Mouse (Mus musculus) midbrain, embryonic 11.5 days (tissue): ENCODE data around the gene Eml1. TPM values are rescaled to one million over a fixed set of nuclear protein-coding genes. Genes with fewer than 3 reads are reported as not detected.

Source experiments
- ATAC-seq: fragments of 200-750 bp; cut with Nextera tagmentation; 2 replicates; pipeline ENCODE4 v1.8.0; 2017; ENCODE audit warnings: moderate TSS enrichment, moderate library complexity; ENCODE audit not compliant: low FRiP score
- DNase-seq: peaks from one replicate; pipeline ENCODE4 v3.0.0; 2015; ENCODE audit warnings: low spot score; ENCODE audit errors: missing footprints
- H3K27ac ChIP-seq: fragments of 300-500 bp; sonication (generic); 2 replicates; pipeline ENCODE4 v1.5.1; 2014; ENCODE audit warnings: low read depth, low read length
- H3K27me3 ChIP-seq: fragments of 300-500 bp; sonication (generic); 2 replicates; pipeline ENCODE4 v1.6.1; 2014; ENCODE audit warnings: mild to moderate bottlenecking, low read length, moderate library complexity, mixed read lengths; ENCODE audit not compliant: control insufficient read depth, insufficient read depth
- H3K36me3 ChIP-seq: fragments of 300-500 bp; sonication (generic); 2 replicates; pipeline ENCODE4 v1.6.1; 2014; ENCODE audit warnings: mild to moderate bottlenecking, low read length, moderate library complexity, mixed read lengths; ENCODE audit not compliant: control insufficient read depth, insufficient read depth
- H3K4me1 ChIP-seq: fragments of 300-500 bp; sonication (generic); 2 replicates; pipeline ENCODE4 v1.6.1; 2014; ENCODE audit warnings: low read length; ENCODE audit not compliant: control insufficient read depth, insufficient read depth
- H3K4me2 ChIP-seq: fragments of 300-500 bp; sonication (generic); 2 replicates; pipeline ENCODE4 v1.6.1; 2014; ENCODE audit warnings: mild to moderate bottlenecking, moderate library complexity
- H3K4me3 ChIP-seq: fragments of 300-500 bp; sonication (generic); 2 replicates; pipeline ENCODE4 v1.5.1; 2014; ENCODE audit warnings: low read depth, low read length
- H3K9ac ChIP-seq: fragments of 300-500 bp; sonication (generic); 2 replicates; pipeline ENCODE4 v1.6.1; 2014; ENCODE audit warnings: low read length
- H3K9me3 ChIP-seq: fragments of 300-500 bp; sonication (generic); 2 replicates; pipeline ENCODE4 v1.6.1; 2016; ENCODE audit warnings: low read length; ENCODE audit not compliant: control insufficient read depth
- WGBS: fragments of 180-500 bp; shearing (Covaris S2); extraction: QIAGEN DNeasy Blood & Tissue Kit; methylation state at CpG from one replicate; pipeline ENCODE4 v1.1.7; 2014; 5-methylcytosine and 5-hydroxymethylcytosine counted together
- polyA plus RNA-seq: library from polyadenylated mRNA; unstranded; fragments of >200 nt; fragmentation: Nextera tagmentation; extraction: Ambion mirVana; gene quantifications from 2 replicates; pipeline ENCODE4 v1.2.1, GENCODE M21; 2014

Gene Eml1
- polyA plus RNA-seq, 1 experiment from 2014 or later = 111 TPM

DNA sequence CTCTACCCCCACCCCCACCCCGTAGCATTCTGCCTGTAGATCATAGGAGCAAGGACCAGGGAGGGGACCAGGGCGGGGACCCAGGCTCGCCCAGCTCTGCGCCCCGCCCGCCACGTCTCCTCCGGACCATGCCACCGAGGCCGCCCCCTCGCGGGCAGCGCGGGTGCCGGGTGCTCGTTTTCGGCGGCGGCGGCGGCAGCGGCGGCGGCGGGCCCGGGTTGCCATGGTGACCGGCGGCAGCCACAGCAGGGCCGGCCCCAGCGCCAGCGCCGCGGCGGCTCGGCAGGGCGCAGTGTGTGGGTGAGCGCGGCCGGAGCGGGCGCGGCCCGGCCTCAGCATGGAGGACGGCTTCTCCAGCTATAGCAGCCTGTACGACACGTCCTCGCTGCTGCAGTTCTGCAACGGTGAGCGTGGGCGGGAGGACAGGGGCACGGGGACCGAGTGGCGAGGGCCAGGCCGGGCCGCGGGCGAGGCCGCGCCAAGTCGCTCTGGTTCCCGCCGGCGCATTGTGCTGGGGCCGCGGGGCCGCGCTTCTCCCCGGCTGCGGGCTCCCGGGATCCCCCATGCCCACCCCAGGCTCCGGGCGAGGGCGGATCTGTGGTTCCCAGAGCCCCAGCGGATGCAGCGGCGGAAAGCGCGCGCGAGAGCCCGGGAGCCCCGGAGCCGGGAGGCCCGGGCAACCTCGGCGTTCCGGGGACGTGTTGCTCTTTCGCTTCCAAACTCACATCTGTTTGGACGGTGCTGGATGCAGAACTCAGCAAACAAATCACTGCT lies 52.3 kb downstream of the Eml1 start:
- Histone ChIP-seq H3K4me3 (peak overlapping the region; percentile 71), H3K9me3 (no peaks in the 10 kb centered on the region), H3K36me3 (no peaks in the 10 kb centered on the region), H3K27me3 (no peaks in the 10 kb centered on the region), H3K27ac (peak overlapping the region; percentile 95), H3K4me1 (peaks cover 21% of the 10 kb centered on the region), H3K9ac (peak overlapping the region; percentile 93), H3K4me2 (peak overlapping the region; percentile 60)
- under 1% methylated on average over 90 of the region's 90 CpGs for WGBS
- ATAC-seq (peak; percentile 95), DNase-seq (peak; percentile 99)

- no peaks in the 10 kb centered on the region for H3K27me3 ChIP-seq
- H3K4me1 ChIP-seq = peaks cover 34% of the 10 kb centered on the region
- H3K4me2 ChIP-seq = no peak overlapping the region
- H3K27ac ChIP-seq = no peak overlapping the region
- WGBS = 64% methylated on average over 3 of the region's 3 CpGs
- no peak overlapping the region for H3K4me3 ChIP-seq
- H3K36me3 ChIP-seq = no peaks in the 10 kb centered on the region
- ATAC-seq (no peak), DNase-seq (no peak)
- no peak overlapping the region for H3K9ac ChIP-seq
- H3K9me3 ChIP-seq = no peaks in the 10 kb centered on the region
These were observed 60.2 kb downstream of the Eml1 start for GRCm38 (mm10) chr12:108430964-108431363.

GRCm38 (mm10) chr12:108431714-108432113 lies 61.0 kb downstream of the Eml1 start:
- ATAC-seq (peak; percentile 63), DNase-seq (no peak)
- WGBS = 28% methylated on average over 6 of the region's 6 CpGs
- H3K4me2 ChIP-seq = no peak overlapping the region
- H3K4me1 ChIP-seq = peaks cover 38% of the 10 kb centered on the region
- H3K9me3 ChIP-seq = no peaks in the 10 kb centered on the region
- H3K4me3 ChIP-seq = no peak overlapping the region
- H3K9ac ChIP-seq = no peak overlapping the region
- no peaks in the 10 kb centered on the region for H3K27me3 ChIP-seq
- no peak overlapping the region for H3K27ac ChIP-seq
- no peaks in the 10 kb centered on the region for H3K36me3 ChIP-seq

DNA sequence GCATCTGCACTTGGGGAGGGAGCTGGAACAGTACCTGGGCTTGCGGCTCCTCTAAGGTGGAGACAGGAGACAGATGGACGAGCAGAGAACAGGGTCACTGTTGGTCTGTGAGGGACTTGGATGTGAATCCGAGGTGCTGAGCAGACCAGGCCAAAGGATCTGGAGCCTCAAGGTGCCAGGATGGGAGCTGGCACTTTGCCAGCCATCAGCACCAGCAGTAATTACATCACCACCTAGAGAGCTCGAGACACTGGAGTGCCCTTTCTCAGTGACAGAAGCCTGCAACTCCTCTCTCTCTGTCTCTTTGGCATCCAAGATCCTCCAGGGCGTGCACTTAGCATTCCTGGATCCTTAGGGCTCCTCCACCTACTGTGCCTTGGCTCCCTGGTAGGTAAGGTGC lies 61.8 kb downstream of the Eml1 start:
- ATAC-seq = no peak
- Histone ChIP-seq H3K27ac (no peak overlapping the region), H3K9ac (no peak overlapping the region)

DNA sequence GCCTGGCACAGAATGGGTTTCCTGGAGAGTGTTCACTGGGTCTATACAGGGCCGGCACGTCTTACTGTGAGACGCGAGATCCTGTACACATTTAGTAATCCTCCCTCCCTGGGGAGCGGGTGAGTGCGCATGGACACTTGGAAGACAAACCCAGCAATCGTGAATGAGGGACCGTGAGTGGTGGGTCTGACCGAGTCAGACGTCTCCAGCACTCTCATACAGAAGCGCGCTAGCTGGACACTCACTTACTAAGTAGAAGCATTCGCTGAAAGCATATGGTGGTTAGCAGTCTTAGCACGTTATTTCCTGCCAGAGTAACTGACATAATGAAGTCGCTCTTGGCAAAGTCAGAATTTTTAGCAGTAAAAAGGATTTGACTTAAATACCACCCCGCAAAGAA lies 62.3 kb downstream of the Eml1 start:
- no peak overlapping the region for H3K9ac ChIP-seq
- H3K27me3 ChIP-seq = no peaks in the 10 kb centered on the region
- 72% methylated on average over 16 of the region's 16 CpGs for WGBS
- no peaks in the 10 kb centered on the region for H3K9me3 ChIP-seq
- no peak overlapping the region for H3K4me3 ChIP-seq
- DNase-seq (no peak), ATAC-seq (no peak)
- no peaks in the 10 kb centered on the region for H3K36me3 ChIP-seq
- H3K4me1 ChIP-seq = peaks cover 41% of the 10 kb centered on the region
- no peak overlapping the region for H3K4me2 ChIP-seq
- no peak overlapping the region for H3K27ac ChIP-seq

More for the DNA sequence above, 61.8 kb downstream of the Eml1 start:
- Histone ChIP-seq H3K4me3 (no peak overlapping the region), H3K4me2 (no peak overlapping the region), H3K4me1 (peaks cover 41% of the 10 kb centered on the region), H3K9me3 (no peaks in the 10 kb centered on the region), H3K36me3 (no peaks in the 10 kb centered on the region), H3K27me3 (no peaks in the 10 kb centered on the region)
- 84% methylated on average over 5 of the region's 5 CpGs for WGBS
- DNase-seq = no peak

DNA sequence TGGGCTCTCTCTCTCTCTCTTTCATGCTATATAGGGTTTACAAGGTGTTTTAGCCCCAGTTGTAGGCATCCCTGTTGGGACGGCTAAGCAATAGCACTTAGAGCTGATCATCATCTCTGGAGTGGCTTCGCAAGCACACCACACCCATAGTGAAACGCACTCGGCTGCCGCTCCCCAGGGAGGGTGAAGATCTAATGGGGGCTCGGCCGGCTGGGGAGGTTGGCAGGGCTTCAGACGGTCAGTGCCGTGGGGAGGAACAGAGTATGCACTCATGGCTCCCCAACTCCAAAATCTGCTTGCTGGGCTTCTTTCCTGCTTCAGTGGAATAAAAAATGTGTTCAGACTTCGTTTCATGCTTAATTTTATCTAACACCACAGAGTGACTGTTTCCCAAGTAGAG lies 62.7 kb downstream of the Eml1 start:
- H3K27me3 ChIP-seq = no peaks in the 10 kb centered on the region
- H3K9me3 ChIP-seq = no peaks in the 10 kb centered on the region
- H3K4me3 ChIP-seq = no peak overlapping the region
- peaks cover 41% of the 10 kb centered on the region for H3K4me1 ChIP-seq
- no peak overlapping the region for H3K27ac ChIP-seq
- no peak for ATAC-seq
- no peaks in the 10 kb centered on the region for H3K36me3 ChIP-seq
- no peak overlapping the region for H3K4me2 ChIP-seq
- no peak overlapping the region for H3K9ac ChIP-seq
- WGBS = 81% methylated on average over 10 of the region's 10 CpGs
- no peak for DNase-seq

GRCm38 (mm10) chr12:108435444-108436015 lies 64.8 kb downstream of the Eml1 start:
- Histone ChIP-seq H3K4me1 (peaks cover 41% of the 10 kb centered on the region), H3K4me2 (no peak overlapping the region), H3K27me3 (no peaks in the 10 kb centered on the region), H3K9me3 (no peaks in the 10 kb centered on the region), H3K36me3 (no peaks in the 10 kb centered on the region), H3K27ac (peak overlapping the region; percentile 2; the same call in 1 of the 2 replicates), H3K4me3 (no peak overlapping the region), H3K9ac (no peak overlapping the region)
- 42% methylated on average over 12 of the region's 12 CpGs for WGBS
- ATAC-seq (no peak), DNase-seq (no peak)

DNA sequence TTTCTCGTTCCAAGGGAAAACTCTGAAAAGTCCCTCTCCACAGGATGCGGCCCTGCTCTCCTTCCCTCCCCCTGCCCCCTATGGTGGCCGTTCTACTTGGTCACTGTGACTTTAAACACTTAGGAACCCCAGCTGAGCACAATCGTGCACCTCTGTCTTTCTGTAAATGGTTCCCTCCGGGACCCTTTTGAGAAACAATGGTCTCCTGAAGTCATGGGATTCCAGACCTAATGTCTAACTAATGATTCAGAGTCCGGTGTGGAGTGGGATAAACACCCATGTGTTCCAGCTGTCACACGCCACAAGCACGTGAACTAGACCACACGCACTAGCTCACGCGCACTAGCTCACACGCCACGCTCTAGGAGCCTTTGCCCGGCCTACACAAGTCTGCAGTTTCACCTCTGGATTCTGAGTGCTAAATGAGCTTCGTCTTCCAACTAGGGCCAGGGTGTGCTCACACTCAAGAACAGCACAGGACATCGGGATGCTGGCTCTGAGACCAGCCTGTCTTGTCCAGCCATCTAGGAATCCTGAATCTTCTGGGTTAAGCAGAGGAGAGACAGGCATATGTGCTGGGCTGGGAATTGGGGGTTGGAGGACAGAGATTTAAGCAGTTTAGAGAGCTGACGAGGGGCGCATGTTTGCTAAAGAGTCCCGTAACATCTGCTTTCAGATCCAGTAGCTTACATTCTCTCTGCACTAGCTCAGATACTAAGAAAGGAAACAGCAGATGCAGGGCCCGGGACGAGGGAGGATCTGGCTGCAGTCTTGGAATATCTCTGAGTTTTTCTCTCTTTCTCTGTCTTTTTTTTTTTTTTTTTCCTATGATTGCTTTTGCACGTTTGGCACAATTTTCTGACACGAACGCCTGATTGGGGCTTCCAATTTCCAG lies 65.5 kb downstream of the Eml1 start:
- ATAC-seq = no peak
- no peak for DNase-seq
- Histone ChIP-seq H3K4me1 (peaks cover 35% of the 10 kb centered on the region), H3K9ac (no peak overlapping the region), H3K27ac (peak overlapping the region; percentile 2; the same call in 1 of the 2 replicates), H3K9me3 (no peaks in the 10 kb centered on the region), H3K4me3 (no peak overlapping the region), H3K27me3 (no peaks in the 10 kb centered on the region), H3K4me2 (no peak overlapping the region), H3K36me3 (no peaks in the 10 kb centered on the region)
- 63% methylated on average over 24 of the region's 24 CpGs for WGBS

DNA sequence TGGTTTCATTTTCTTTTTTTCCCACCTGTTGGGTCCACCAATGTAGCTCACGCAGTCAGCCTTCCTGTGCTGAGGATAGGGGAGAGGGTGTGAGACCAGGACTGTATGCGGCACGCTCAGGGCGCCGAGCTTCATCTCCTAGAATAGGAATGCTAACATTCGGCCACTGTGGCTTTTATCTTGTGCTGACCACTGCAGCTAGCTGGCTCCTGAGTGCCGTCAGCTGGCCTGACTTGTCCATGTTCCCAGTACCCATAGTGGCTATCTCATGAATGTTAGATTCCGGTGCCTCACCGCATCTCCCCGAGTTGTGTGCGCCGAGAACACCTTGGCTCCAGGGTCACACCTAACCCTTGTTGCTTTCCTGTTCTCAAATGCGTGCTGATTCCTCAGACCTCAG lies 66.7 kb downstream of the Eml1 start:
- no peaks in the 10 kb centered on the region for H3K9me3 ChIP-seq
- no peaks in the 10 kb centered on the region; the same call in 1 of the 2 replicates for H3K36me3 ChIP-seq
- ATAC-seq (no peak), DNase-seq (no peak)
- H3K4me2 ChIP-seq = no peak overlapping the region
- H3K27ac ChIP-seq = no peak overlapping the region
- no peaks in the 10 kb centered on the region for H3K27me3 ChIP-seq
- no peak overlapping the region for H3K4me3 ChIP-seq
- H3K9ac ChIP-seq = no peak overlapping the region
- peaks cover 28% of the 10 kb centered on the region for H3K4me1 ChIP-seq
- 91% methylated on average over 13 of the region's 13 CpGs for WGBS
